Mouse (Mus musculus): ENCODE measurements around the gene Psme1. TPM values are rescaled to one million over a fixed set of nuclear protein-coding genes. Genes with fewer than 3 reads are reported as not detected.

Gene Psme1
- total RNA-seq, 1 experiment: 32.8 TPM

DNA sequence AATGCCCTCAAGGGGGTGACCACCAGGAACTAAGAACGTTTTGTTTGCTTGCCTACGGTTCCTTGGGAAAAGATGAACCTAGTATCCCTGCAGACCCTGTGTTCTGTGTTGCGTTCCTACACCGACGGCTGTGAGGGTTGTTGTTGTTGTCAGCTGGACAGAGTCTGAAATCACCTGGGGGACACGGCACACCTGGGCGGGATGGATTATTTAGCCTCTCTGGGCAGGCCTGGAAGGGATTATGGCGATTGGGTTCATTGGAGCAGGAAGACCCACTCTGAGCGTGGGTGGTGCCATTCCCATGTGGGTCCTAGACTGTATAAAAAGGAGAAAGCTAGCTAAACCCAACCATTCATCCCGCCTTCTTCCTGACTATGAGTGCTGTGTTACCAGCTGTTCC, 16.1 kb upstream of the Psme1 start:
- Histone ChIP-seq H3K36me3 (ENCODE audit: control insufficient read depth, insufficient read depth, low read length, poor library complexity, severe bottlenecking) (peaks cover 15% of the 10 kb centered on the region; the same call in 1 of the 2 replicates), H3K9ac (ENCODE audit: insufficient read depth, low read depth, low read length, poor library complexity, severe bottlenecking) (no peak overlapping the region), H3K27ac (ENCODE audit: insufficient read depth, low read depth, low read length, poor library complexity, severe bottlenecking) (no peak overlapping the region), H3K4me1 (ENCODE audit: control insufficient read depth in 2 of 2, insufficient read depth in 2 of 2, low read length in 2 of 2, poor library complexity in 1 of 2) (peaks cover 0 to 5% of the 10 kb centered on the region in 2 experiments; a peak in 1 of 4 replicates), H3K4me3 (ENCODE audit: insufficient read depth in 1 of 2, low read depth in 1 of 2, low read length in 2 of 2, poor library complexity in 1 of 2, severe bottlenecking in 1 of 2) (no peak overlapping the region), H3K9me3 (ENCODE audit: control insufficient read depth, insufficient read depth, low read depth, low read length) (no peaks in the 10 kb centered on the region)
- no peak for DNase-seq (ENCODE audit: low read depth, low spot score)
- TF ChIP-seq MAFK (IDR thresholded peaks at IDR 0.05; ENCODE audit: insufficient read depth, low read depth, low read length) (no peak), HCFC1 (IDR thresholded peaks at IDR 0.05; ENCODE audit: borderline replicate concordance, insufficient read depth, low read length) (no peak), ZNF384 (IDR thresholded peaks at IDR 0.05; ENCODE audit: low read depth, low read length) (no peak), CHD2 (IDR thresholded peaks at IDR 0.05; ENCODE audit: low read depth, low read length) (no peak), ZC3H11A (IDR thresholded peaks at IDR 0.05; ENCODE audit: borderline replicate concordance, low read depth, low read length) (no peak)
- in situ Hi-C loops (cut with MboI; ENCODE audit: low sequenced_read_pairs in 2 of 2, unreplicated experiment in 2 of 2): no loop called here

DNA sequence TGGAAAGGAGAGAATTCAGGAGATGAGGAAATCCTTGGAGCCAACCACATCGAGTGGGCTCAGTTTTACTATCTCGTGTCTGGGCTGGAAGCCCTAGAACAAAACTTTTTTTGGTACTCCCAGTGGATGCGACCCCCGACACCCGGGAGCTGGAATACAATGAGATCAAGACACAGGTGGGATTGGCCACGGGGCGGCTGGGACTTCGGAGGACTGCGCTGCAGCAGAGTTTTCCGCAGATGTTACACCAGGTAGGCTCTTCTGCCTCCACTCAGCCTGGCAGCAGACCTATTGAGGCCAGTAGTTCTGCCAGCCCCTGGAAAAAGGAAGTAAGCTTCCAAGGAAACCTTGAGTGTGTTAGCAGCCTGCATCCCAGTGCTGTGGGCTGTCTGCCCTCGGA, 14.7 kb upstream of the Psme1 start:
- TF ChIP-seq HCFC1 (IDR thresholded peaks at IDR 0.05; ENCODE audit: borderline replicate concordance, insufficient read depth, low read length): no peak
- TF ChIP-seq ZC3H11A (IDR thresholded peaks at IDR 0.05; ENCODE audit: borderline replicate concordance, low read depth, low read length): no peak
- no peak for TF ChIP-seq ZNF384 (IDR thresholded peaks at IDR 0.05; ENCODE audit: low read depth, low read length)
- no peak for TF ChIP-seq MAFK (IDR thresholded peaks at IDR 0.05; ENCODE audit: insufficient read depth, low read depth, low read length)
- TF ChIP-seq CHD2 (IDR thresholded peaks at IDR 0.05; ENCODE audit: low read depth, low read length): no peak
- Histone ChIP-seq H3K36me3 (ENCODE audit: control insufficient read depth, insufficient read depth, low read length, poor library complexity, severe bottlenecking) (peaks cover 21% of the 10 kb centered on the region; the same call in 1 of the 2 replicates), H3K9me3 (ENCODE audit: control insufficient read depth, insufficient read depth, low read depth, low read length) (no peaks in the 10 kb centered on the region), H3K9ac (ENCODE audit: insufficient read depth, low read depth, low read length, poor library complexity, severe bottlenecking) (no peak overlapping the region), H3K27ac (ENCODE audit: insufficient read depth, low read depth, low read length, poor library complexity, severe bottlenecking) (no peak overlapping the region), H3K4me1 (ENCODE audit: control insufficient read depth in 2 of 2, insufficient read depth in 2 of 2, low read length in 2 of 2, poor library complexity in 1 of 2) (peaks cover 0 to 5% of the 10 kb centered on the region in 2 experiments; a peak in 1 of 4 replicates), H3K4me3 (ENCODE audit: insufficient read depth in 1 of 2, low read depth in 1 of 2, low read length in 2 of 2, poor library complexity in 1 of 2, severe bottlenecking in 1 of 2) (no peak overlapping the region)
- in situ Hi-C loops (cut with MboI; ENCODE audit: low sequenced_read_pairs in 2 of 2, unreplicated experiment in 2 of 2): no loop called here
- no peak for DNase-seq (ENCODE audit: low read depth, low spot score)

DNA sequence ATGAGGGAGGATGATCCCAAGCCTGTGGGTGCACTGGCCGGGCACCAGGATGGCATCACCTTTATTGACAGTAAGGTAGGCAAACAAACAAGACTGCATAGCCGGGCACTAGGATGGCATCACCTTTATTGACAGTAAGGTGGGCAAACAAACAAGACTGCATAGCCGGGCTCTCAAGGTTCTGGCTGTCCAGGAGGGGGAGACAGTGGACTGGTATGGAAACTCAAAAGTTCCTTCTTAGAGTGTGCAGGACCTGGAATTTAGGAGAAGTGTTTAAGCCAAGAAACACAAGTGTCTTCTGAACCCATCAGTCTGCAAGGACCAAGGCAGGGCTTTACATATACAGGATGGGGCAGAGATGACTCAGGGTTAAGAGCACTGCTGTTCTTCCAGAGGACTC, 12.2 kb upstream of the Psme1 start:
- TF ChIP-seq CHD2 (IDR thresholded peaks at IDR 0.05; ENCODE audit: low read depth, low read length) (no peak), MAFK (IDR thresholded peaks at IDR 0.05; ENCODE audit: insufficient read depth, low read depth, low read length) (no peak), ZC3H11A (IDR thresholded peaks at IDR 0.05; ENCODE audit: borderline replicate concordance, low read depth, low read length) (no peak), ZNF384 (IDR thresholded peaks at IDR 0.05; ENCODE audit: low read depth, low read length) (no peak), HCFC1 (IDR thresholded peaks at IDR 0.05; ENCODE audit: borderline replicate concordance, insufficient read depth, low read length) (no peak)

DNA sequence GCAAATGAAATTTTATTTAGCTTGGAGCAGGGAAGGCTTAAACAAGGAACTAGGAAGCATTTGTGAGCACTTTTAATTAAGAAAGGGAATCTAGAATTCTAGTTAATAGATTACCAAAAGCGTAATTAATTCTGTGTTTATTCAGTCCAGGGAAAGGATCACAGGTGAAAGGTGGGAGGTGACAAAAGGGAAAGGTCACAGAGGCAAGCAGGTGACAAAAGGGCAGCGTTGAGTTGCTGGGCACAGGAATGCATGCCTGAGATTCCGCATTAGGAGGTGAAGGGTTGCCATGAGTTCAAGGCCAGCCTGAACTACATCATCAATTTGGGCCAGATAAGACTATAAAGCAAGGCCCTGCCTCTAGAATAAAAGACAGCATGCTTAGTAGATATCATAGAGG, 10.4 kb upstream of the Psme1 start:
- in situ Hi-C loops (cut with MboI; ENCODE audit: low sequenced_read_pairs in 2 of 2, unreplicated experiment in 2 of 2): no loop called here
- Histone ChIP-seq H3K4me3 (ENCODE audit: insufficient read depth in 1 of 2, low read depth in 1 of 2, low read length in 2 of 2, poor library complexity in 1 of 2, severe bottlenecking in 1 of 2) (no peak overlapping the region), H3K27ac (ENCODE audit: insufficient read depth, low read depth, low read length, poor library complexity, severe bottlenecking) (no peak overlapping the region), H3K36me3 (ENCODE audit: control insufficient read depth, insufficient read depth, low read length, poor library complexity, severe bottlenecking) (peaks cover 26% of the 10 kb centered on the region; the same call in 1 of the 2 replicates), H3K9me3 (ENCODE audit: control insufficient read depth, insufficient read depth, low read depth, low read length) (no peaks in the 10 kb centered on the region), H3K4me1 (ENCODE audit: control insufficient read depth in 2 of 2, insufficient read depth in 2 of 2, low read length in 2 of 2, poor library complexity in 1 of 2) (no peaks in the 10 kb centered on the region), H3K9ac (ENCODE audit: insufficient read depth, low read depth, low read length, poor library complexity, severe bottlenecking) (no peak overlapping the region)
- no peak for TF ChIP-seq HCFC1 (IDR thresholded peaks at IDR 0.05; ENCODE audit: borderline replicate concordance, insufficient read depth, low read length)
- TF ChIP-seq ZNF384 (IDR thresholded peaks at IDR 0.05; ENCODE audit: low read depth, low read length): no peak
- TF ChIP-seq CHD2 (IDR thresholded peaks at IDR 0.05; ENCODE audit: low read depth, low read length): no peak
- no peak for DNase-seq (ENCODE audit: low read depth, low spot score)

More for the DNA sequence above, 12.2 kb upstream of the Psme1 start:
- no peak overlapping the region for H3K27ac ChIP-seq (ENCODE audit: insufficient read depth, low read depth, low read length, poor library complexity, severe bottlenecking)
- peaks cover 28% of the 10 kb centered on the region; the same call in 1 of the 2 replicates for H3K36me3 ChIP-seq (ENCODE audit: control insufficient read depth, insufficient read depth, low read length, poor library complexity, severe bottlenecking)
- DNase-seq (ENCODE audit: low read depth, low spot score): no peak
- H3K9me3 ChIP-seq (ENCODE audit: control insufficient read depth, insufficient read depth, low read depth, low read length): no peaks in the 10 kb centered on the region
- no peak overlapping the region for H3K9ac ChIP-seq (ENCODE audit: insufficient read depth, low read depth, low read length, poor library complexity, severe bottlenecking)
- H3K4me1 ChIP-seq (ENCODE audit: control insufficient read depth in 2 of 2, insufficient read depth in 2 of 2, low read length in 2 of 2, poor library complexity in 1 of 2): peaks cover 0 to 5% of the 10 kb centered on the region in 2 experiments; a peak in 1 of 4 replicates
- in situ Hi-C loops (cut with MboI; ENCODE audit: low sequenced_read_pairs in 2 of 2, unreplicated experiment in 2 of 2): no loop called here
- no peak overlapping the region for H3K4me3 ChIP-seq (ENCODE audit: insufficient read depth in 1 of 2, low read depth in 1 of 2, low read length in 2 of 2, poor library complexity in 1 of 2, severe bottlenecking in 1 of 2)

DNA sequence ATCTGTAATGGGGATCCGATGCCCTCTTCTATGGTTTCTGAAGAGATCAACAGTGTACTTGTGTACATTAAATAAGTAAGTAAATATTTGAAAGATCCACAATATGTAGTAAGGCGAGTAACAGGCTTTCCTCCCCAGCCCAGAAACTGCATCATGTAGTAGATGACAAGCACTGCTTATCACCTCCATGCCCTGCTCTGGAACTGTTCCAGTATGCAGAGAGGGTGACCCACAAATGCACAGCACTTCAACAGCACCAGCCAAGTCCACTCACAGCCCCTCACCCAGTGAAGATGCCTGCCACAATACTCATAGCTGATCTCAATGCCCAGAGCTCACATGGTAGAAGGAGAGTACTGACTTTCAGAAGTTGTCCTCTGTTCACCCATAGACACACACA, 7.3 kb upstream of the Psme1 start:
- DNase-seq (ENCODE audit: low read depth, low spot score): no peak
- in situ Hi-C loops (cut with MboI; ENCODE audit: low sequenced_read_pairs in 2 of 2, unreplicated experiment in 2 of 2): no loop called here
- H3K9me3 ChIP-seq (ENCODE audit: control insufficient read depth, insufficient read depth, low read depth, low read length): no peaks in the 10 kb centered on the region
- H3K9ac ChIP-seq (ENCODE audit: insufficient read depth, low read depth, low read length, poor library complexity, severe bottlenecking): no peak overlapping the region
- peaks cover 0 to 5% of the 10 kb centered on the region in 2 experiments; a peak in 1 of 4 replicates for H3K4me1 ChIP-seq (ENCODE audit: control insufficient read depth in 2 of 2, insufficient read depth in 2 of 2, low read length in 2 of 2, poor library complexity in 1 of 2)
- no peak overlapping the region for H3K4me3 ChIP-seq (ENCODE audit: insufficient read depth in 1 of 2, low read depth in 1 of 2, low read length in 2 of 2, poor library complexity in 1 of 2, severe bottlenecking in 1 of 2)
- no peak overlapping the region for H3K27ac ChIP-seq (ENCODE audit: insufficient read depth, low read depth, low read length, poor library complexity, severe bottlenecking)
- H3K36me3 ChIP-seq (ENCODE audit: control insufficient read depth, insufficient read depth, low read length, poor library complexity, severe bottlenecking): peaks cover 20% of the 10 kb centered on the region; the same call in 1 of the 2 replicates
- TF ChIP-seq HCFC1 (IDR thresholded peaks at IDR 0.05; ENCODE audit: borderline replicate concordance, insufficient read depth, low read length): no peak
- TF ChIP-seq CHD2 (IDR thresholded peaks at IDR 0.05; ENCODE audit: low read depth, low read length): no peak
- no peak for TF ChIP-seq MAFK (IDR thresholded peaks at IDR 0.05; ENCODE audit: insufficient read depth, low read depth, low read length)
- TF ChIP-seq ZC3H11A (IDR thresholded peaks at IDR 0.05; ENCODE audit: borderline replicate concordance, low read depth, low read length): no peak
- no peak for TF ChIP-seq ZNF384 (IDR thresholded peaks at IDR 0.05; ENCODE audit: low read depth, low read length)
